Mouse (Mus musculus): Measurements from ENCODE around the gene Ttc28. TPM values are rescaled to one million over a fixed set of nuclear protein-coding genes. Genes with fewer than 3 reads are reported as not detected.

The Ttc28 gene
- total and polyA plus RNA-seq, 3 experiments: 0.21 to 0.89 (median 0.28) TPM

DNA sequence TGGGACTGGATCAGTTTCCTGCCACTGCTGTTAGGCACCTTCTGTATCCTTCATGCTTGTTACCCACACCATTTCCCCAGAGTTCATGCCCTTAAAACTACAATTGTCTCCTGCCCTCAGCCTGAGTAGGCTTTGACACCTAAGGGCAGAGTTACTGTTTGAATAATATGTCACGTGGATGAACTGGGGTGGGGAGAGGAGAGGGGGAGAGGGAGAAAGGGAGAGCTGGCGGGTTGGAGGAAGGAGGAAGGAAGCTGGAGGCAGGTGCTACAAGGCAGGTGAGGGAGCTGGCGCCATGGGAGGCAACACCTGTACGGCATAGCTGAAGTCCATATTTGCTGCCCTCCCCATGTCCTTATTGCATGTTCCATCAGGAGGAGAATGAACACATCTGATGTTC is 137.7 kb downstream of the Ttc28 start:
- no peak overlapping the region for H3K4me2 ChIP-seq (ENCODE audit: insufficient read depth, low read depth, poor library complexity, severe bottlenecking)
- H3K9ac ChIP-seq (ENCODE audit: insufficient read depth, low read depth): no peak overlapping the region
- no peaks in the 10 kb centered on the region for H3K79me2 ChIP-seq (replicated peaks; ENCODE audit: control insufficient read depth, extremely low read depth, insufficient read depth, poor library complexity, severe bottlenecking)
- no peaks in the 10 kb centered on the region for H3K27me3 ChIP-seq (replicated peaks)
- TF ChIP-seq HCFC1 (IDR thresholded peaks at IDR 0.05; ENCODE audit: low read depth, low read length): no peak
- no peak for TF ChIP-seq BHLHE40 (IDR thresholded peaks at IDR 0.05; ENCODE audit: low read depth, low read length)
- TF ChIP-seq CHD2 (IDR thresholded peaks at IDR 0.05; ENCODE audit: low read length): no peak
- no peak for TF ChIP-seq E2F4 (IDR thresholded peaks at IDR 0.05; ENCODE audit: insufficient replicate concordance, low read depth, low read length)
- no peak for TF ChIP-seq SIN3A (IDR thresholded peaks at IDR 0.05; ENCODE audit: low read length)
- DNase-seq (ENCODE audit: extremely low read depth): no peak
- no peak overlapping the region for H3K4me3 ChIP-seq (replicated peaks in 1 of 3; ENCODE audit: low read depth in 2 of 3, low read length in 2 of 3, poor library complexity in 1 of 3)
- no peaks in the 10 kb centered on the region for H3K36me3 ChIP-seq (replicated peaks in 1 of 2; ENCODE audit: control insufficient read depth in 1 of 2, insufficient read depth in 1 of 2, low read length in 1 of 2)
- no peaks in the 10 kb centered on the region for H3K4me1 ChIP-seq (ENCODE audit: control insufficient read depth in 1 of 2, insufficient read depth in 2 of 2)
- in situ Hi-C loops (cut with MboI; ENCODE audit: low pct_ligation_motif_present, low pct_unique_long_range_greater_than_20kb, low sequenced_read_pairs): loop anchor here (25.0 kb wide), 1 partner anchor 195 kb away; no protein-coding TSS in a partner anchor
- no peaks in the 10 kb centered on the region for H3K9me3 ChIP-seq (replicated peaks; ENCODE audit: low read length)
- no peak overlapping the region for H3K27ac ChIP-seq (ENCODE audit: insufficient read depth, low read depth)
- dilution Hi-C loops (cut with MboI; ENCODE audit: extremely low pct_ligation_motif_present, extremely low pct_unique_long_range_greater_than_20kb, low sequenced_read_pairs): no loop called here

DNA sequence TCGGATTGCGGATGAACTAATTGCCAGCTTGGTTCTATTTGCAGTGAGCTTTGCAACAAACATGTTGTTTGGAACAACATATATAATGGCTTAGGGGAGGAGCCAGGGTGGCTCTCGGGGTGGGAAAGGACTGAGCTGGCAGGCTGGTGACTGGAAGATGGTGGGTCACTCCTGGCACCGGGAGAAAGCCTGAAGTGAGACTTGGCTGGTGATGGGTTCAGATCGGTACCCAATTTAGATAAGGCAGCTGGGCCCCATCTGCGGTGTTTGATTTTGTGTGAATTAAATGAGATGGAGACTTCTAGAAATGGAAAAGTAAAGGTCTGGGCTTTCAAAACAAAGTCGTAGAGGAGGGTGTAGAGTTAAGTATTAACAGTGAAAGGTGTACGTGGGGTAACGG is 142.7 kb downstream of the Ttc28 start:
- TF ChIP-seq HCFC1 (IDR thresholded peaks at IDR 0.05; ENCODE audit: low read depth, low read length) (no peak), GABPA (IDR thresholded peaks at IDR 0.05; ENCODE audit: insufficient replicate concordance, low read depth, low read length) (no peak), POLR2AphosphoS2 (IDR thresholded peaks at IDR 0.05; ENCODE audit: low read depth, low read length) (no peak), JUN (IDR thresholded peaks at IDR 0.05; ENCODE audit: insufficient read depth, low read depth, low read length) (no peak), RCOR1 (conservative IDR thresholded peaks at IDR 0.05; ENCODE audit: low read depth, low read length) (no peak), MAFK (IDR thresholded peaks at IDR 0.05; ENCODE audit: insufficient replicate concordance, low read length) (no peak), MAZ (IDR thresholded peaks at IDR 0.05; ENCODE audit: low read depth, low read length) (no peak), NRF1 (IDR thresholded peaks at IDR 0.05; ENCODE audit: low read depth, low read length) (no peak), ZC3H11A (IDR thresholded peaks at IDR 0.05; ENCODE audit: low read depth, low read length) (no peak), RAD21 (IDR thresholded peaks at IDR 0.05; ENCODE audit: low read depth, low read length) (no peak), ZMIZ1 (IDR thresholded peaks at IDR 0.05; ENCODE audit: low read depth, low read length) (no peak), JUND (conservative IDR thresholded peaks at IDR 0.05; ENCODE audit: low read depth, low read length) (no peak), TCF12 (IDR thresholded peaks at IDR 0.05; ENCODE audit: low read depth, low read length) (no peak), ZNF384 (IDR thresholded peaks at IDR 0.05; ENCODE audit: low read depth, low read length) (no peak), POLR2A (IDR thresholded peaks at IDR 0.05; ENCODE audit: low read depth, low read length) (no peak), NELFE (IDR thresholded peaks at IDR 0.05; ENCODE audit: low read depth, low read length) (no peak), IRF4 (IDR thresholded peaks at IDR 0.05; ENCODE audit: low read depth, low read length) (no peak)
- H3K9me3 ChIP-seq (replicated peaks; ENCODE audit: low read length): no peaks in the 10 kb centered on the region
- no peak overlapping the region for H3K4me2 ChIP-seq (ENCODE audit: insufficient read depth, low read depth, poor library complexity, severe bottlenecking)
- H3K36me3 ChIP-seq (replicated peaks in 1 of 2; ENCODE audit: control insufficient read depth in 1 of 2, insufficient read depth in 1 of 2, low read length in 1 of 2): no peaks in the 10 kb centered on the region
- no peak for DNase-seq (ENCODE audit: extremely low read depth)
- H3K4me1 ChIP-seq (ENCODE audit: control insufficient read depth in 1 of 2, insufficient read depth in 2 of 2): no peaks in the 10 kb centered on the region
- dilution Hi-C loops (cut with MboI; ENCODE audit: extremely low pct_ligation_motif_present, extremely low pct_unique_long_range_greater_than_20kb, low sequenced_read_pairs) (no loop called here), in situ Hi-C loops (cut with MboI; ENCODE audit: low pct_ligation_motif_present, low pct_unique_long_range_greater_than_20kb, low sequenced_read_pairs) (loop anchor here (25.0 kb wide), 1 partner anchor 190 kb away; no protein-coding TSS in a partner anchor)
- H3K27ac ChIP-seq (ENCODE audit: insufficient read depth, low read depth): no peak overlapping the region
- H3K9ac ChIP-seq (ENCODE audit: insufficient read depth, low read depth): no peak overlapping the region
- H3K27me3 ChIP-seq (replicated peaks): no peaks in the 10 kb centered on the region
- H3K4me3 ChIP-seq (replicated peaks in 1 of 3; ENCODE audit: low read depth in 2 of 3, low read length in 2 of 3, poor library complexity in 1 of 3): no peak overlapping the region
- no peaks in the 10 kb centered on the region for H3K79me2 ChIP-seq (replicated peaks; ENCODE audit: control insufficient read depth, extremely low read depth, insufficient read depth, poor library complexity, severe bottlenecking)

Measured in CH12.LX (cell line).